Mouse (Mus musculus) CH12.LX (cell line): ENCODE measurements around the gene Lnpk. TPM values are rescaled to one million over a fixed set of nuclear protein-coding genes. Genes with fewer than 3 reads are reported as not detected.

Experiments
- DNase-seq: peaks from one replicate; pipeline ENCODE4 v3.0.0-alpha.2; 2013; ENCODE audit errors: extremely low read depth
- H3K27ac ChIP-seq: 2 replicates; pipeline ENCODE4 v1.5.1; 2012; ENCODE audit warnings: low read depth, mild to moderate bottlenecking, control low read depth, moderate library complexity; ENCODE audit not compliant: insufficient read depth
- H3K27me3 ChIP-seq: replicated peaks from 2 replicates; pipeline ENCODE3; 2012; ENCODE audit warnings: inconsistent platforms
- H3K36me3 ChIP-seq, 2 experiments: replicated peaks in 1 of 2; 2 replicates each; pipeline versions ENCODE3 to v1.6.1; 2012; ENCODE audit warnings: inconsistent platforms in 1 of 2, low read length in 1 of 2, mild to moderate bottlenecking in 1 of 2, mixed read lengths in 1 of 2, moderate library complexity in 1 of 2; ENCODE audit not compliant: control insufficient read depth in 1 of 2, insufficient read depth in 1 of 2
- H3K4me1 ChIP-seq, 2 experiments: 2 replicates each; pipeline ENCODE4 v1.6.1; 2012; ENCODE audit warnings: inconsistent platforms in 1 of 2, moderate library complexity in 1 of 2; ENCODE audit not compliant: insufficient read depth in 2 of 2, control insufficient read depth in 1 of 2
- H3K4me2 ChIP-seq: 2 replicates; pipeline ENCODE4 v1.6.1; 2012; ENCODE audit warnings: low read depth, mild to moderate bottlenecking, control low read depth; ENCODE audit not compliant: poor library complexity, insufficient read depth, severe bottlenecking
- H3K4me3 ChIP-seq, 3 experiments: fragments of 150-350 bp in 1 of 3; sonication (generic) in 1 of 3; replicated peaks in 1 of 3; 2 replicates each; pipeline versions ENCODE3 to v1.5.1; 2011 to 2012; ENCODE audit warnings: low read depth in 2 of 3, low read length in 2 of 3, mild to moderate bottlenecking in 2 of 3, moderate library complexity in 2 of 3, control low read depth in 1 of 3, improper control_type of control experiment in 1 of 3, inconsistent platforms in 1 of 3, mixed read lengths in 1 of 3; ENCODE audit not compliant: poor library complexity in 1 of 3
- H3K79me2 ChIP-seq: replicated peaks from 2 replicates; pipeline ENCODE4 v1.6.1; 2012; ENCODE audit warnings: mild to moderate bottlenecking, moderate library complexity; ENCODE audit not compliant: control insufficient read depth, poor library complexity, insufficient read depth, severe bottlenecking; ENCODE audit errors: extremely low read depth
- H3K9ac ChIP-seq: 2 replicates; pipeline ENCODE4 v1.6.1; 2012; ENCODE audit warnings: low read depth, mild to moderate bottlenecking, control low read depth, moderate library complexity; ENCODE audit not compliant: insufficient read depth
- H3K9me3 ChIP-seq: replicated peaks from 2 replicates; pipeline ENCODE3; 2012; ENCODE audit warnings: low read length, inconsistent platforms, mixed read lengths
- BHLHE40 ChIP-seq: IDR thresholded peaks from 2 replicates; pipeline ENCODE4 v1.6.1; 2011; ENCODE audit warnings: mild to moderate bottlenecking, low read depth, low read length, improper control_type of control experiment
- CHD1 ChIP-seq: IDR thresholded peaks from 2 replicates; pipeline ENCODE4 v1.6.1; 2012; ENCODE audit warnings: low read depth, low read length, improper control_type of control experiment, inconsistent platforms
- E2F4 ChIP-seq: IDR thresholded peaks from 2 replicates; pipeline ENCODE4 v1.6.1; 2011; ENCODE audit warnings: low read depth, low read length, improper control_type of control experiment; ENCODE audit not compliant: insufficient replicate concordance
- ELF1 ChIP-seq: IDR thresholded peaks from 2 replicates; pipeline ENCODE4 v1.6.1; 2014; ENCODE audit warnings: low read depth, mild to moderate bottlenecking, inconsistent platforms, low read length, improper control_type of control experiment
- EP300 ChIP-seq: IDR thresholded peaks from 2 replicates; pipeline ENCODE4 v1.6.1; 2011; ENCODE audit warnings: low read length, improper control_type of control experiment
- GABPA ChIP-seq: IDR thresholded peaks from 2 replicates; pipeline ENCODE4 v1.6.1; 2012; ENCODE audit warnings: low read depth, low read length, improper control_type of control experiment, inconsistent platforms; ENCODE audit not compliant: insufficient replicate concordance
- HCFC1 ChIP-seq: IDR thresholded peaks from 2 replicates; pipeline ENCODE4 v1.6.1; 2012; ENCODE audit warnings: low read depth, mild to moderate bottlenecking, inconsistent platforms, low read length, improper control_type of control experiment
- IRF4 ChIP-seq: IDR thresholded peaks from 2 replicates; pipeline ENCODE4 v1.6.1; 2014; ENCODE audit warnings: low read depth, mild to moderate bottlenecking, inconsistent platforms, low read length, improper control_type of control experiment
- KAT2A ChIP-seq: IDR thresholded peaks from 2 replicates; pipeline ENCODE4 v1.6.1; 2012; ENCODE audit warnings: low read length, improper control_type of control experiment, inconsistent platforms; ENCODE audit not compliant: insufficient replicate concordance
- MAFK ChIP-seq: IDR thresholded peaks from 2 replicates; pipeline ENCODE4 v1.6.1; 2011; ENCODE audit warnings: low read length, improper control_type of control experiment; ENCODE audit not compliant: insufficient replicate concordance
- MAX ChIP-seq: IDR thresholded peaks from 2 replicates; pipeline ENCODE4 v1.6.1; 2011; ENCODE audit warnings: low read length, improper control_type of control experiment
- MAZ ChIP-seq: IDR thresholded peaks from 2 replicates; pipeline ENCODE4 v1.6.1; 2012; ENCODE audit warnings: low read depth, mild to moderate bottlenecking, inconsistent platforms, low read length, improper control_type of control experiment, moderate library complexity
- MEF2A ChIP-seq: IDR thresholded peaks from 2 replicates; pipeline ENCODE4 v1.6.1; 2014; ENCODE audit warnings: low read depth, mild to moderate bottlenecking, inconsistent platforms, low read length, improper control_type of control experiment, borderline replicate concordance
- MXI1 ChIP-seq: IDR thresholded peaks from 2 replicates; pipeline ENCODE4 v1.6.1; 2011; ENCODE audit warnings: mild to moderate bottlenecking, low read depth, low read length, improper control_type of control experiment
- NELFE ChIP-seq: IDR thresholded peaks from 2 replicates; pipeline ENCODE4 v1.6.1; 2011; ENCODE audit warnings: low read depth, low read length, improper control_type of control experiment
- POLR2A ChIP-seq: IDR thresholded peaks from 2 replicates; pipeline ENCODE4 v1.6.1; 2011; ENCODE audit warnings: low read depth, mild to moderate bottlenecking, improper control_type of control experiment, low read length
- RAD21 ChIP-seq: IDR thresholded peaks from 2 replicates; pipeline ENCODE4 v1.6.1; 2011; ENCODE audit warnings: low read depth, mild to moderate bottlenecking, low read length, improper control_type of control experiment, moderate library complexity
- SIN3A ChIP-seq: IDR thresholded peaks from 2 replicates; pipeline ENCODE4 v1.6.1; 2012; ENCODE audit warnings: low read length, improper control_type of control experiment, inconsistent platforms
- SMC3 ChIP-seq: IDR thresholded peaks from 2 replicates; pipeline ENCODE4 v1.6.1; 2011; ENCODE audit warnings: low read depth, low read length, improper control_type of control experiment
- TCF12 ChIP-seq: IDR thresholded peaks from 2 replicates; pipeline ENCODE4 v1.6.1; 2014; ENCODE audit warnings: low read depth, mild to moderate bottlenecking, inconsistent platforms, low read length, improper control_type of control experiment
- UBTF ChIP-seq: IDR thresholded peaks from 2 replicates; pipeline ENCODE4 v1.6.1; 2012; ENCODE audit warnings: low read depth, mild to moderate bottlenecking, inconsistent platforms, low read length, improper control_type of control experiment, moderate library complexity
- USF1 ChIP-seq: IDR thresholded peaks from 2 replicates; pipeline ENCODE4 v1.6.1; 2014; ENCODE audit warnings: low read depth, mild to moderate bottlenecking, inconsistent platforms, low read length, improper control_type of control experiment
- ZMIZ1 ChIP-seq: IDR thresholded peaks from 2 replicates; pipeline ENCODE4 v1.6.1; 2012; ENCODE audit warnings: low read depth, mild to moderate bottlenecking, inconsistent platforms, low read length, improper control_type of control experiment
- dilution Hi-C: fragments of 300-500 bp; cut with MboI; formaldehyde crosslinking; loops from 2 replicates; pipeline ENCODE4 v1.14.3; 2020; ENCODE audit warnings: low sequenced_read_pairs; ENCODE audit not compliant: extremely low pct_unique_long_range_greater_than_20kb, extremely low pct_ligation_motif_present
- in situ Hi-C: fragments of 300-500 bp; cut with MboI; formaldehyde crosslinking; loops from 3 replicates; pipeline ENCODE4 v1.14.3; 2019; ENCODE audit warnings: low sequenced_read_pairs, low pct_ligation_motif_present, low pct_unique_long_range_greater_than_20kb, mixed read lengths
- polyA plus RNA-seq: library from polyadenylated mRNA; unstranded; fragments of >175 nt; gene quantifications from 2 replicates; pipeline ENCODE4 v1.2.1, GENCODE M21; 2012; ENCODE audit warnings: low read depth; ENCODE audit not compliant: insufficient read length
- total RNA-seq, 2 experiments: library from RNA; depleted of rRNA; stranded (reverse); fragments of 300-350 nt in 1 of 2; fragments of >200 nt in 1 of 2; gene quantifications; 2 replicates each; pipeline ENCODE4 v1.2.3; 2012 to 2014

Lnpk gene
- total and polyA plus RNA-seq, 3 experiments: 21.1 to 51.7 (median 37.1) TPM

GRCm38 (mm10) chr2:74617706-74618105, 38.5 kb upstream of the Lnpk start:
- H3K27me3 ChIP-seq: no peaks in the 10 kb centered on the region
- H3K9me3 ChIP-seq: no peaks in the 10 kb centered on the region
- no peak overlapping the region for H3K9ac ChIP-seq
- no peaks in the 10 kb centered on the region for H3K36me3 ChIP-seq
- no peak overlapping the region for H3K27ac ChIP-seq
- H3K4me1 ChIP-seq: no peaks in the 10 kb centered on the region
- no peak for DNase-seq
- in situ Hi-C loops: no loop called here
- no peak overlapping the region for H3K4me3 ChIP-seq
- TF ChIP-seq USF1 (no peak), ELF1 (no peak), HCFC1 (no peak), KAT2A (no peak), E2F4 (no peak), CHD1 (no peak), MAFK (no peak), SMC3 (no peak), MXI1 (no peak), ZMIZ1 (no peak), IRF4 (no peak), MAX (no peak), TCF12 (no peak)
- dilution Hi-C loops: no loop called here
- no peak overlapping the region for H3K4me2 ChIP-seq
- H3K79me2 ChIP-seq: no peaks in the 10 kb centered on the region

- no peaks in the 10 kb centered on the region for H3K4me1 ChIP-seq
- no peak overlapping the region for H3K9ac ChIP-seq
- DNase-seq: no peak
- H3K27ac ChIP-seq: no peak overlapping the region
- H3K27me3 ChIP-seq: no peaks in the 10 kb centered on the region
- H3K79me2 ChIP-seq: no peaks in the 10 kb centered on the region
- no peaks in the 10 kb centered on the region for H3K36me3 ChIP-seq
- no peak overlapping the region for H3K4me3 ChIP-seq
- in situ Hi-C loops (no loop called here), dilution Hi-C loops (no loop called here)
- TF ChIP-seq HCFC1: no peak
- TF ChIP-seq MAX: no peak
- no peak for TF ChIP-seq MAZ
- TF ChIP-seq NELFE: no peak
- TF ChIP-seq EP300: no peak
- no peak for TF ChIP-seq SMC3
- no peak for TF ChIP-seq UBTF
- no peak for TF ChIP-seq GABPA
- TF ChIP-seq ELF1: no peak
- TF ChIP-seq IRF4: no peak
- no peak for TF ChIP-seq SIN3A
- TF ChIP-seq TCF12: no peak
- TF ChIP-seq BHLHE40: no peak
- TF ChIP-seq CHD1: no peak
- no peak for TF ChIP-seq MXI1
- TF ChIP-seq MEF2A: no peak
- TF ChIP-seq POLR2A: no peak
- TF ChIP-seq ZMIZ1: no peak
- no peak for TF ChIP-seq USF1
- no peak for TF ChIP-seq RAD21
- no peak overlapping the region for H3K4me2 ChIP-seq
- peaks cover 4% of the 10 kb centered on the region for H3K9me3 ChIP-seq
Observed at GRCm38 (mm10) chr2:74611406-74611805, 32.2 kb upstream of the Lnpk start.
